Mouse (Mus musculus) erythroblast, embryonic 14.5 days (primary cell): Measurements from ENCODE around the gene Crmp1. TPM values are rescaled to one million over a fixed set of nuclear protein-coding genes. Genes with fewer than 3 reads are reported as not detected.

Source experiments
- H3K27me3 ChIP-seq: 2 replicates; pipeline ENCODE4 v1.6.1; 2012; ENCODE audit warnings: inconsistent platforms; ENCODE audit not compliant: control insufficient read depth
- H3K36me3 ChIP-seq: 2 replicates; pipeline ENCODE4 v1.6.1; 2012; ENCODE audit warnings: mild to moderate bottlenecking, inconsistent platforms; ENCODE audit not compliant: control insufficient read depth
- H3K4me1 ChIP-seq: 2 replicates; pipeline ENCODE4 v1.6.1; 2012; ENCODE audit warnings: inconsistent platforms; ENCODE audit not compliant: control insufficient read depth
- H3K4me3 ChIP-seq: replicated peaks from 2 replicates; pipeline ENCODE3; 2012; ENCODE audit warnings: moderate library complexity, mild to moderate bottlenecking, inconsistent platforms
- H3K9me3 ChIP-seq: 2 replicates; pipeline ENCODE4 v1.6.1; 2012; ENCODE audit warnings: low read length, inconsistent platforms, mixed read lengths; ENCODE audit not compliant: control insufficient read depth
- GATA1 ChIP-seq: IDR thresholded peaks from 2 replicates; pipeline ENCODE4 v1.6.1; 2012; ENCODE audit warnings: low read length, inconsistent platforms, mixed read lengths
- TAL1 ChIP-seq: IDR thresholded peaks from 3 replicates; pipeline ENCODE4 v1.6.1; 2012; ENCODE audit warnings: low read length, inconsistent platforms, mixed read lengths
- polyA plus RNA-seq: library from polyadenylated mRNA; stranded (reverse); fragments of >175 nt; gene quantifications from 2 replicates; pipeline ENCODE4 v1.2.3, GENCODE M21; 2012

Crmp1 gene
- polyA plus RNA-seq, 1 experiment: not detected

GRCm38 (mm10) chr5:37212938-37213708, 28.6 kb upstream of the Crmp1 start:
- Histone ChIP-seq H3K4me1 (no peaks in the 10 kb centered on the region), H3K36me3 (no peaks in the 10 kb centered on the region), H3K27me3 (no peaks in the 10 kb centered on the region), H3K9me3 (peaks cover 25% of the 10 kb centered on the region), H3K4me3 (no peak overlapping the region)
- no peak for TF ChIP-seq GATA1
- no peak for TF ChIP-seq TAL1

- TF ChIP-seq GATA1 (no peak), TAL1 (no peak)
- Histone ChIP-seq H3K27me3 (no peaks in the 10 kb centered on the region), H3K9me3 (peaks cover 25% of the 10 kb centered on the region), H3K4me3 (no peak overlapping the region), H3K36me3 (no peaks in the 10 kb centered on the region), H3K4me1 (no peaks in the 10 kb centered on the region)
Observed at GRCm38 (mm10) chr5:37213709-37214103, 28.0 kb upstream of the Crmp1 start.

- no peaks in the 10 kb centered on the region for H3K27me3 ChIP-seq
- no peak overlapping the region for H3K4me3 ChIP-seq
- no peaks in the 10 kb centered on the region for H3K36me3 ChIP-seq
- H3K9me3 ChIP-seq: peaks cover 19% of the 10 kb centered on the region
- TF ChIP-seq TAL1 (no peak), GATA1 (no peak)
- H3K4me1 ChIP-seq: no peaks in the 10 kb centered on the region
Observed at GRCm38 (mm10) chr5:37214614-37215013, 27.1 kb upstream of the Crmp1 start.

GRCm38 (mm10) chr5:37215276-37215675, 26.5 kb upstream of the Crmp1 start:
- H3K36me3 ChIP-seq: no peaks in the 10 kb centered on the region
- no peaks in the 10 kb centered on the region for H3K27me3 ChIP-seq
- no peaks in the 10 kb centered on the region for H3K4me1 ChIP-seq
- TF ChIP-seq GATA1 (no peak), TAL1 (no peak)
- H3K9me3 ChIP-seq: peaks cover 18% of the 10 kb centered on the region
- no peak overlapping the region for H3K4me3 ChIP-seq

GRCm38 (mm10) chr5:37219615-37220014, 22.1 kb upstream of the Crmp1 start:
- TF ChIP-seq TAL1: no peak
- TF ChIP-seq GATA1: no peak
- peaks cover 8% of the 10 kb centered on the region for H3K9me3 ChIP-seq
- H3K27me3 ChIP-seq: no peaks in the 10 kb centered on the region
- H3K4me1 ChIP-seq: no peaks in the 10 kb centered on the region
- no peak overlapping the region for H3K4me3 ChIP-seq
- H3K36me3 ChIP-seq: no peaks in the 10 kb centered on the region

GRCm38 (mm10) chr5:37220575-37220974, 21.2 kb upstream of the Crmp1 start:
- Histone ChIP-seq H3K27me3 (no peaks in the 10 kb centered on the region), H3K36me3 (no peaks in the 10 kb centered on the region), H3K4me3 (no peak overlapping the region), H3K9me3 (no peaks in the 10 kb centered on the region), H3K4me1 (no peaks in the 10 kb centered on the region)
- TF ChIP-seq GATA1 (no peak), TAL1 (no peak)

- no peaks in the 10 kb centered on the region for H3K36me3 ChIP-seq
- H3K4me3 ChIP-seq: no peak overlapping the region
- H3K4me1 ChIP-seq: no peaks in the 10 kb centered on the region
- H3K9me3 ChIP-seq: no peaks in the 10 kb centered on the region
- H3K27me3 ChIP-seq: no peaks in the 10 kb centered on the region
- TF ChIP-seq GATA1: no peak
- no peak for TF ChIP-seq TAL1
Observed at GRCm38 (mm10) chr5:37221563-37221962, 20.2 kb upstream of the Crmp1 start.

GRCm38 (mm10) chr5:37222316-37222715, 19.4 kb upstream of the Crmp1 start:
- no peaks in the 10 kb centered on the region for H3K4me1 ChIP-seq
- TF ChIP-seq TAL1: no peak
- no peak for TF ChIP-seq GATA1

GRCm38 (mm10) chr5:37225708-37226107, 16.0 kb upstream of the Crmp1 start:
- Histone ChIP-seq H3K27me3 (no peaks in the 10 kb centered on the region), H3K36me3 (no peaks in the 10 kb centered on the region), H3K4me3 (no peak overlapping the region), H3K9me3 (no peaks in the 10 kb centered on the region), H3K4me1 (no peaks in the 10 kb centered on the region)
- TF ChIP-seq TAL1 (no peak), GATA1 (no peak)

More at GRCm38 (mm10) chr5:37222316-37222715, 19.4 kb upstream of the Crmp1 start:
- no peak overlapping the region for H3K4me3 ChIP-seq
- no peaks in the 10 kb centered on the region for H3K27me3 ChIP-seq
- H3K9me3 ChIP-seq: no peaks in the 10 kb centered on the region
- no peaks in the 10 kb centered on the region for H3K36me3 ChIP-seq
